Mouse (Mus musculus) Patski (cell line): ENCODE data around the gene Pbld1. TPM values are rescaled to one million over a fixed set of nuclear protein-coding genes. Genes with fewer than 3 reads are reported as not detected.
"Not testable (repeated sequence)": the region's sequence is repeated elsewhere in the genome, so short reads cannot be mapped to it uniquely, and the experiment has no call there.

Experiments used
- ATAC-seq: fragments of 100-300 bp; one replicate; pipeline ENCODE4 v1.8.0; 2021
- CTCF ChIA-PET: fragments of 350-600 bp; sonication (Branson Sonifier 250); formaldehyde crosslinking; loops from one replicate; lab custom pipeline; 2022; ENCODE audit warnings: inconsistent platforms; lab: Charles Lee
- POLR2A ChIA-PET: fragments of 350-600 bp; sonication (Branson Sonifier 250); formaldehyde crosslinking; loops from one replicate; lab custom pipeline; 2022; ENCODE audit warnings: antibody characterized with exemption, inconsistent platforms; lab: Charles Lee
- DNase-seq: peaks from one replicate; pipeline ENCODE4 v3.0.0-alpha.2; 2011; ENCODE audit warnings: low read depth, low spot score
- H3K27me3 ChIP-seq: fragments of 371-371 bp; one replicate; pipeline ENCODE4 v1.5.1; 2021
- CTCF ChIP-seq: fragments of 100-300 bp; IDR thresholded peaks from one replicate; pipeline ENCODE4 v1.5.1; 2021
- in situ Hi-C: fragments of 300-500 bp; cut with MboI; formaldehyde crosslinking; loops from 3 replicates; pipeline ENCODE4 v1.11.1; 2018; ENCODE audit warnings: low pct_unique_long_range_greater_than_20kb, mixed read lengths
- polyA plus RNA-seq: library from polyadenylated mRNA; unstranded; gene quantifications from one replicate; pipeline ENCODE4 v1.2.3, GENCODE M21; 2021

The Pbld1 gene
- polyA plus RNA-seq, 1 experiment from 2014 or later, result 0.59 TPM

GRCm38 (mm10) chr10:63038571-63039320 is 21.2 kb upstream of the Pbld1 start:
- in situ Hi-C loops, result no loop called here
- TF ChIP-seq CTCF, result no peak
- DNase-seq (no peak), ATAC-seq (no peak)
- CTCF ChIA-PET, result no interaction called here
- POLR2A ChIA-PET, result no interaction called here
- H3K27me3 ChIP-seq, result no peaks in the 10 kb centered on the region

DNA sequence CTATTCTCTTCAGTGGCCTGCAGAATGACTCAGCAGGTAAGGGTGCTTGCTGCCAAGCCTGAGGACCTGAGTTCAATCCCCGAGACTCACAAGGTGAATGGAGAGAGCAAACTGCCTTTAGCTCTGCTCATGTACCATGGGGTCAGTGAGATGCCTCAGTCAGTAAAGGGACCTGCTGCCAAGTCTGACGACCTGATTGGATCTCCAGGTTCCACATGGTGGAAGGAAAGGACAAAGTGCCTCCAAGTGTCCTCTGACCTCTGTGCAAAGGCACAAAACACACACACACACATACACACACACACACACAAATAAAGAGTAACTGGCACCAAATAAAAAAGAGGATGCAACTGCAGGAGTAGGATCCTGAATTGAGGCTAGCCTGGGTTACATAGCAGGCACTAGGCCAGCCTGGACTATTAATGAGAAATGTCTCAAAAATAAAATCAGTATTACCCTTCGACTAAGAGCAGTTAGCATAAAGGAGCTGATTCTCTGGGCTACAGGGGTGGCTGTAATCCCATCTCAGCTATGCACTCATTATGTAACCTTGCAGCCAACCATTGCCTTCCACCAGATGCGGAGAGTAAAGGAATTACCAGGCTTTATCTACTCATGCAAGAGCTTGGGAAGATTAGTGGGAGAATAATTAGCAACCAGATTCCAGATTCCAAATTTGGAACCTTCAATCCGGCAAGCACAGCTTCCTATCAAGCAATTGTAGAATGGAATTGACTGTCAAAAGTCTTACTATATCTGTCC is 19.9 kb upstream of the Pbld1 start:
- DNase-seq, result no peak
- H3K27me3 ChIP-seq, result no peaks in the 10 kb centered on the region
- no peak for TF ChIP-seq CTCF
- ATAC-seq, result no peak
- in situ Hi-C loops, result no loop called here
- CTCF ChIA-PET, result interaction anchor here (1.1 to 1.4 kb wide), 2 partner anchors 7 to 9 kb away, joined by 3 to 5 read pairs; no protein-coding TSS in a partner anchor
- POLR2A ChIA-PET, result interaction anchor here (0.7 kb wide), 1 partner anchor 12 kb away, joined by 3 read pairs; no protein-coding TSS in a partner anchor

DNA sequence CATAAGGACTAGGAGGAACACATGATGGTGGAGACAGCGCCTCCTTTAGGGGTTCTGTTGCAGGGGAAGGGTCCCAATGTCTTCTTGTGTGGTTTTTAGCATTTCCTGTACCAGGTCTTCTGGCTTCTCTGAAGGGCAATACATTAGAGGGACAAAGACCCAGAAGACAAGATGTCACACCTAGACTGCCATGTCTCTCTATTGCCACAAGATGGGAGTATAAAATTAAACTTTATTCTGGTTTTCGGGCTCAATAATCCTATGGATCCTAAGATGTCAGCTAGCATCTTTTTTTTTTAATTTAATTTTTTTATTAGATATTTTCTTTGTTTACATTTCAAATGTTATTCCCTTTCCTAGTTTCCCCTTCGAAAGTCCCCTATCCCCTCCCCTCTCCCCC is 16.8 kb upstream of the Pbld1 start:
- no peaks in the 10 kb centered on the region for H3K27me3 ChIP-seq
- DNase-seq, result no peak
- no peak for ATAC-seq
- ChIA-PET POLR2A (interaction anchor here (0.6 kb wide), 1 partner anchor 115 kb away, joined by 4 read pairs; no protein-coding TSS in a partner anchor), CTCF (no interaction called here)
- peak; percentile 20 for TF ChIP-seq CTCF
- in situ Hi-C loops, result no loop called here

GRCm38 (mm10) chr10:63047751-63048150 is 12.2 kb upstream of the Pbld1 start:
- no peak for TF ChIP-seq CTCF
- ChIA-PET POLR2A (no interaction called here), CTCF (no interaction called here)
- ATAC-seq, result no peak
- in situ Hi-C loops, result no loop called here
- DNase-seq, result no peak
- H3K27me3 ChIP-seq, result no peaks in the 10 kb centered on the region

DNA sequence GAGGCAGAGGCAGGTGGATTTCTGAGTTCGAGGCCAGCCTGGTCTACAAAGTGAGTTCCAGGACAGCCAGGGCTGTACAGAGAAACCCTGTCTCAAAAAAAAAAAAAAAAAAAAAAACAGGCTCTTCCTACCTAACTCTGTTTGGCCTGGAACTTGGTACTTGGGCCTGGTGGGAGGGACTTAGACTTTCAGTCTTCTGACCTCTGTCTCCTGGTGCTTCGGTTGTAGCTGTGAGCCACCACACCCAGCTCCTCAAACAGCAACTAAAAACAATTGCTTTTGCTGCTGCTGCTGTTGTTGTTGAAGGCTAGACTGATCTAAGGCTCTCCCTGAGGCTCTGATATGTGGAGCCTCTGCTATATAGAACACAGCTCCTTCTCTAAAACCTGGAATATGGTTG is 10.9 kb upstream of the Pbld1 start:
- no peaks in the 10 kb centered on the region for H3K27me3 ChIP-seq
- POLR2A ChIA-PET, result interaction anchor here (0.7 kb wide), 1 partner anchor 162 kb away, joined by 5 read pairs; no protein-coding TSS in a partner anchor
- no peak for DNase-seq
- in situ Hi-C loops, result no loop called here
- ATAC-seq, result no peak
- CTCF ChIA-PET, result interaction anchor here (1.7 kb wide), 1 partner anchor 14 kb away, joined by 4 read pairs; no protein-coding TSS in a partner anchor
- no peak for TF ChIP-seq CTCF

DNA sequence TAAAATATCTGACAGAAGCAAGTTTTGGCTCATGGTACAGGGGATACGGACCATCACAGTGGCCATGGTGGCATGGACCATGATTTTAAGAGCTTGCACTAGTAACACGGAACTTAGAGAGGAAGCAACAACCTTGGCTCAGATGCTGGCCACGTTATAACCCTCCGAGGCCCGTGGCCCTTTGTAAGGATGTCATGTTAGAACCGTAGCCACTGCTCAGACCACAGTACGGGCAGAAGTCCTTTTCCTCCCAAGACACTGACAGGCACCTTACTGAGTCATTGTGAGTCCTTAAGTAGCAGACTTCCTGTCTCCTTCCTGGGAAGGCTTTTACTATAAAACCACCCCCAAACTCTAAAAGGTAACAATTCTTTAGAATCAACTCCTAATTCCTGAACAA is 8.7 kb upstream of the Pbld1 start:
- H3K27me3 ChIP-seq, result no peaks in the 10 kb centered on the region
- in situ Hi-C loops, result no loop called here
- POLR2A ChIA-PET, result no interaction called here
- CTCF ChIA-PET, result interaction anchor here (1.0 kb wide), 1 partner anchor 9 kb away, joined by 3 read pairs; no protein-coding TSS in a partner anchor
- TF ChIP-seq CTCF, result no peak
- no peak for ATAC-seq
- DNase-seq, result no peak

DNA sequence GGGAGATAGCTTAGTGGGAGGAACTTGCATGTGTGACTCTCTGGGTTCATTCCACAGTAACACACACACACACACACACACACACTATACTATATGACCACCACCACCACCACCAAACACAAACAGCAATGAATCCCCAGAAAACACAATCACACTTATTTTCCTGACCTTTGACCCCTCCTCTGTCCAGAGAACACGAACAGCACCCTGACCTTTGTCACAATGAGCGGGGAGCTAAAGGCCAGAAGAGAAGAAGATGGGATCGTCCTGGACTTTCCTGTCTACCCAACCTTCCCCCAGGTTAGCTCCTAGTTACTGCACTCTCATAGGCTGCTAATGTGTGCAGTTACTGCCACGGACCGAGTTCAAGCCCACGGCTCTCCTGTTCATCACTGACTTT is 8.0 kb upstream of the Pbld1 start:
- no peak for TF ChIP-seq CTCF
- H3K27me3 ChIP-seq, result no peaks in the 10 kb centered on the region
- ATAC-seq, result no peak
- DNase-seq, result no peak
- ChIA-PET CTCF (interaction anchor here (1.0 kb wide), 1 partner anchor 8 kb away, joined by 3 read pairs; no protein-coding TSS in a partner anchor), POLR2A (no interaction called here)
- in situ Hi-C loops, result no loop called here

DNA sequence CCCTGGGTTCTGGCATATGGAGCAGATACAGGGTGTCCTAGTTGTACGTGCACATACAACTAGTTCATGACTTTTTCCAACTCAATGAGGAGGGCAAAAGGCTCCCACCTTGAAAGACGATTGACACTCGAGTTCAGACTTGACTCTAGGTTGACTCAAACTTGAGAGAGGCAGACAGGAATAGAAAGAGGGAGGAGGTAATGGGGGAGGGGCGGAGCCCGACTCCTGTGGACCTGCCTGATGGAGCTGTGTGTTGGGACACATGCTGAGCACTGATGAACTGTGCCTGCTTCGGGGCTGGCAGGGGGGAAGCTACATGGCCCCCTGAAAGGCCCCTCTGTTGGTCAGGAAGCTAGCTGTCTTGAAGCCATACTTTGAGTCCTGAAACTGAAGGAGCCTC is 7.0 kb upstream of the Pbld1 start:
- ATAC-seq, result no peak
- POLR2A ChIA-PET, result no interaction called here
- in situ Hi-C loops, result no loop called here

DNA sequence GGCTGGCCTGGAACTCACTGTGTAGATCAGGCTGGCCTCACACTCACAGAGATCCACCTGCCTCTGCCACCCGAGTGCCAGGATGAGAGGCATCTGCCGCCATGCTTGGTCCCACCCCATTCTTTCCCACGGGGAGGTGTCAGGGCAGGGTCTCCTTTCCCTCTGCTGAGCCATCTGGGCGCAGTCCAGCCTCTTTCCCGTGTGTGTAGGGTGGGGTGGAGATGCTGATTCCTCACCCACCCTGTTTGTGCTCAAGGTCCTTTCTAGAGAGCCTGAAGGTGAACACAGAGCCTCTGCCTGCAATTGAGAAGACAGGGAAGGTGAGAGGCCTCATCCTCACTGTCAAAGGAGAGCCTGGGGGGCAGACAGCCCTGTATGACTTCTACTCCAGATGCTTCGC is 5.9 kb upstream of the Pbld1 start:
- CTCF ChIA-PET, result interaction anchor here (1.5 kb wide), 1 partner anchor 13 kb away, joined by 3 read pairs; no protein-coding TSS in a partner anchor
- DNase-seq, POLR2A ChIA-PET, H3K27me3 ChIP-seq, ATAC-seq, in situ Hi-C loops: not testable (repeated sequence)

More for the DNA sequence above, 7.0 kb upstream of the Pbld1 start:
- no peaks in the 10 kb centered on the region for H3K27me3 ChIP-seq
- CTCF ChIA-PET, result interaction anchor here (1.5 kb wide), 1 partner anchor 14 kb away, joined by 3 read pairs; no protein-coding TSS in a partner anchor
- no peak for DNase-seq
- TF ChIP-seq CTCF, result no peak

DNA sequence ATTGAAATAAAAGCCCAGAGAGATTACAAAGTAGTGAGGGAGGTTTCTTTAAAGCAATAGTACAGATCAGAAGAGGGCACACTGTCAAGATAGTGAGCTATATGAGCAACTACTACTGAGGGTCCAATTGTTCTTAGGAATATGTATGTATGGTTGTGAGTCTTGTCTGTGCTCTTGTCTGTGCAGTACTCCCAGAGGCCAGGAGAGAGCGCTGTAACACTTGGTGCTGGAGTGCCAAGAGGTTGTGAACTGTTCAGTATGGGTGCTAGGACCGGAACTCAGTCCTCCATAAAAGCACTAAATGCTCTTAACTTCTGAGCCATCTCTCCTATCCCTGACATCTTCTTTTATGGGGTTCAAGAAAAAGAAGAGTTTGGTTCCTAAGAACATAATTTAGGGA is 5.4 kb upstream of the Pbld1 start:
- no peak for TF ChIP-seq CTCF
- in situ Hi-C loops, result no loop called here
- CTCF ChIA-PET, result interaction anchor here (1.5 kb wide), 1 partner anchor 12 kb away, joined by 3 read pairs; no protein-coding TSS in a partner anchor
- H3K27me3 ChIP-seq, result no peaks in the 10 kb centered on the region
- DNase-seq (no peak), ATAC-seq (no peak)
- POLR2A ChIA-PET, result no interaction called here
